Mouse (Mus musculus): Measurements from ENCODE around the gene Shisal2b. TPM values are rescaled to one million over a fixed set of nuclear protein-coding genes. Genes with fewer than 3 reads are reported as not detected.
"Not testable (repeated sequence)": the region's sequence is repeated elsewhere in the genome, so short reads cannot be mapped to it uniquely, and the experiment has no call there.

Gene Shisal2b
- polyA plus RNA-seq (2016; fragmentation: Nextera tagmentation; extraction: Ambion mirVana): 0.46 and 0.47 TPM in 2 replicates

- Histone ChIP-seq H3K36me3 (no peaks in the 10 kb centered on the region), H3K4me1 (peaks cover 10% of the 10 kb centered on the region)
Measured at GRCm38 (mm10) chr13:104863127-104863979, at the start of gene Shisal2b. Shisal2b (minus strand) TSS chr13:104863893.

DNA sequence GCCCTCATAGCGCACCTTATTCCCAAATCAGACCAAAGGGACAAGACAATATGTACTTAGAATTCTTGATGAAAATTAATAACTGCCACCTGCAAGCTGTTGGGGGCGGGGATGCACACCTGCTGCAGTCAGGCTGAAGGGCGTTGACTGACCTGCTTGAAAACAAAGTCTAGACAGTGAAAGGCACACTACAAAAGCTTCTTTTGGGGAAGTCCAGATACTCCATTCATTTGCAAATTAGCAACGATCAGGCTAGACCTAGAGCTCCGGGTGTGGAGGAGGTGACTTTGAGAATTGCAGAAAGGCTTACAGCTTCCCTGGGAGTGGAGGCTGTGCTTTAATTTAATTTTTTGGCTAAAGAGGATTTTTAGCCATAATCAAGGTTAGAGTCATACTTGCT is 47.9 kb upstream of the Shisal2b start:
- H3K4me1 ChIP-seq: not testable (repeated sequence)

More at GRCm38 (mm10) chr13:104863127-104863979, at the start of gene Shisal2b:
- Histone ChIP-seq H3K27ac (no peak within 1 kb of the TSS), H3K4me2 (replicated peaks) (peak within 1 kb of the TSS; percentile 88), H3K9ac (peak within 1 kb of the TSS; percentile 71), H3K9me3 (replicated peaks) (no peaks in the 10 kb centered on the region), H3K27me3 (peaks cover 24% of the 10 kb centered on the region), H3K4me3 (peak within 1 kb of the TSS; percentile 51)
- 3% methylated on average over 38 of the region's 38 CpGs for WGBS
- peak; percentile 86 for ATAC-seq (ENCODE audit: low FRiP score)

DNA sequence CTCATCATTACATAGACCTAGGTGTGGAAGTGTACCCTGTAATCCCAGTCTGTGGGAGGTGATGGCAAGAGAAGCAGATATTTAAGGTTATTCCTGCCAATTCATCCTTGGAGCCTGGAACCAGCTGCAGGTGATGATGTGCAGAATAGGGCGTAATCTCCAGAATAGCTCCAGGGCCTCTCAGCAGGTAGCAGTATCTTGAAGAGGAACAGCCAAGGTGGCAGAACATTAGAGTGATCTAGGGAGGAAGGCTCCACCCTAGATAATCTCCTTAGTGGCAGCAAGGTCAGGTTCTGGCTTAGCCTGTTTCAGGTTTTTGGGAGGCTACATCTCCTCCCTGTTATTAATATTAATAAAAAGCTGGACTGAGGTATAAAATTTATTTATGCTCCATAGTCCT is 47.3 kb upstream of the Shisal2b start:
- not testable (repeated sequence) for ATAC-seq (ENCODE audit: low FRiP score); H3K4me3 ChIP-seq; H3K36me3 ChIP-seq; H3K9ac ChIP-seq; H3K4me2 ChIP-seq (replicated peaks); H3K9me3 ChIP-seq (replicated peaks); H3K27me3 ChIP-seq; H3K27ac ChIP-seq; H3K4me1 ChIP-seq
- WGBS: 100% methylated on average over 1 of the region's 1 CpGs

More for the DNA sequence above, 47.9 kb upstream of the Shisal2b start:
- not testable (repeated sequence) for H3K27me3 ChIP-seq; H3K27ac ChIP-seq; ATAC-seq (ENCODE audit: low FRiP score); H3K4me2 ChIP-seq (replicated peaks); H3K9ac ChIP-seq; H3K36me3 ChIP-seq; H3K4me3 ChIP-seq; H3K9me3 ChIP-seq (replicated peaks)
- 48% methylated on average over 5 of the region's 5 CpGs for WGBS

GRCm38 (mm10) chr13:104908691-104909090 is 45.0 kb upstream of the Shisal2b start:
- H3K27ac ChIP-seq: no peak overlapping the region
- no peak overlapping the region for H3K9ac ChIP-seq
- no peak overlapping the region for H3K4me2 ChIP-seq (replicated peaks)
- no peaks in the 10 kb centered on the region for H3K4me1 ChIP-seq
- no peak for ATAC-seq (ENCODE audit: low FRiP score)
- no peaks in the 10 kb centered on the region for H3K36me3 ChIP-seq
- no peaks in the 10 kb centered on the region for H3K9me3 ChIP-seq (replicated peaks)
- no peaks in the 10 kb centered on the region for H3K27me3 ChIP-seq
- 55% methylated on average over 7 of the region's 7 CpGs for WGBS
- H3K4me3 ChIP-seq: no peak overlapping the region

- WGBS: 97% methylated on average over 1 of the region's 1 CpGs
- no peaks in the 10 kb centered on the region for H3K9me3 ChIP-seq (replicated peaks)
- H3K9ac ChIP-seq: no peak overlapping the region
- H3K4me3 ChIP-seq: no peak overlapping the region
- no peaks in the 10 kb centered on the region for H3K27me3 ChIP-seq
- no peaks in the 10 kb centered on the region for H3K36me3 ChIP-seq
- no peak overlapping the region for H3K27ac ChIP-seq
- H3K4me2 ChIP-seq (replicated peaks): no peak overlapping the region
- H3K4me1 ChIP-seq: no peaks in the 10 kb centered on the region
- ATAC-seq (ENCODE audit: low FRiP score): no peak
Measured at GRCm38 (mm10) chr13:104894771-104895170, 31.1 kb upstream of the Shisal2b start.

DNA sequence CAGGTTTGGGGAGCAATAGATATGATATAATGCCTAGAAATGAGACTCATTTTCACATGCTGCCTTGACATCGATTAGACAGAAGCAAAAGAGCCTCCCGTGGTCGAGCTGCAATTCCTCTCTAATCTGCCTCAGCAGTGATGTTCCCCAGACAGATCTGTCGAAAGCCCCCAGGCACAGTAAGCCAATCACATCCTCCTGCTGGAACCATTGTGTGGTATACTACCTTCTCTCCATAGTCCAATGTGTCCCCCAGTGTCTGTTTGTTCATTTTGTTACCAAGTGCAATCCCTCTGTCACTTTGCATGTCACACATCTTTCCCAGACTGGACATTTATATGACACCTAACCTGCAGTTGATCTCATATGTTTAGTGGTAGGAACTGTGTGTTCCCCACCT is 28.6 kb upstream of the Shisal2b start:
- 76% methylated on average over 4 of the region's 4 CpGs for WGBS
- ATAC-seq (ENCODE audit: low FRiP score): no peak
- no peak overlapping the region for H3K4me2 ChIP-seq (replicated peaks)

DNA sequence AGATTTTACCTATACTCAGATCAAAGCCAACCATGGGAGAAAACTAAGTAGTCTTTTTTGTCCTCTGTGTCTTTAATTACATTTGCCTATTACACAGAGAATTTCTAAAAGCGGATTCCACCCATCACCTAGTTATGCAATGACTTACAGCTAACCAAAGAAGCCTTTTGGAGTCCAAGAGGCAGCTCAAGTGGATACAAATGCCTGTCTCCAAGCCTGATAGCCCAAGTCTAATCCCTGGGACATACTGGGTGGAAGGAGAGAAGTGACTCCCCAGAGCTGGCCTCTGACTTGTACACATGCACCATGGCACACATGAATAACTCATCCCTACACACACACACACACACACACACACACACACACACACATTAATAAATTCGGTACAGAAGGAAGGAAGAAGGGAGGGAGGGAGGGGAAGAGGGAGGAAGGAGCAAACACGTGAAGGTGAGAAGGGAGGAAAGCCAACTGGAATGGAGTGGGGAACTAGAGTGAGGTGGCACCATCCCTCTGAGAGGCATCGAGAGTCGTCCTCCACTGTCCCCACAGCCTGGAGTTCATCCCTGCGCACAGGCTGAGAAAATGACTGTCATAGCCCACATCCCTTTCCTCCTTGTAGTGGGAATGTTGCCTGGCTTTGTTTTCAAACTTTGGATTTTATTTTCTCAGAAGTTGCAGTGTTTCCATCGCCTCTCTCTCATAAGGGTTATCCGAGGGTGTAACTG is 22.8 kb upstream of the Shisal2b start:
- no peaks in the 10 kb centered on the region for H3K27me3 ChIP-seq
- 82% methylated on average over 8 of the region's 8 CpGs for WGBS
- no peak overlapping the region for H3K4me3 ChIP-seq
- ATAC-seq (ENCODE audit: low FRiP score): no peak
- H3K4me2 ChIP-seq (replicated peaks): no peak overlapping the region
- H3K9ac ChIP-seq: no peak overlapping the region
- no peaks in the 10 kb centered on the region for H3K9me3 ChIP-seq (replicated peaks)
- H3K4me1 ChIP-seq: peaks cover 5% of the 10 kb centered on the region; the same call in 1 of the 2 replicates
- no peaks in the 10 kb centered on the region for H3K36me3 ChIP-seq
- H3K27ac ChIP-seq: no peak overlapping the region

More for the DNA sequence above, 28.6 kb upstream of the Shisal2b start:
- Histone ChIP-seq H3K4me1 (no peaks in the 10 kb centered on the region), H3K27ac (no peak overlapping the region), H3K9ac (no peak overlapping the region), H3K36me3 (no peaks in the 10 kb centered on the region), H3K9me3 (replicated peaks) (no peaks in the 10 kb centered on the region), H3K27me3 (no peaks in the 10 kb centered on the region), H3K4me3 (no peak overlapping the region)

DNA sequence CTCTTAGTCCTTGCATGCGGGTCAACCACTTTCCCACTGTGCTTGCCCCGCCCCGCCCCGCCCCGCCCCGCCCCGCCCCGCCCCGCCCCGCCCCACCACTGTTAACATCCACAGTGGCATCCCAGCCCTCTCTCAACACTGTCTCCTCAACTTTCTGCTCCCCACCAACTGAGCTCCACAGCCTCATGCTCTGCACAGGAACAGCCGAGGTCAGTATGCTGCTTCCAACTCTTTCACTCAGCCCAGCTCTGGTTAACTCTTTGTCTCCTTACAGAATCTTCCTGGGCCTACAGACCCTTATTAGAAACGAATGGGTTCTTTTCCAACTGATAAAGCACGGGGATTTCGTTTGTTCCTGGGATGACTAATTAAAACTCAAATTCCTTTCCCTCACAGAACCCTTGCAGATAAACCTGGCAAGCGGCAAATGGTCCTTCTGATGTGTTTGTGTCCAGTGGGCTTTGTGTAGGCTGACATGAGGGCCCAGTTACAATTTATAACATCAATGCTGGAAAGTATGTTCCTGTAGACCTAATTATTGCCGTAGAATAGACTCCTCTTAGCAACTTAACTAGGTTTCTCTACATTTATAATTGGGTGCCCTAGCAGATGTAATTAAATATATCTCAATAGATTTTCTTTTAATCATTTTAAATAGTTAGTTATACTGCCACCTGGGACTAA is 20.0 kb upstream of the Shisal2b start:
- Histone ChIP-seq H3K27me3 (no peaks in the 10 kb centered on the region), H3K9me3 (replicated peaks) (no peaks in the 10 kb centered on the region), H3K36me3 (no peaks in the 10 kb centered on the region), H3K4me1 (peaks cover 5% of the 10 kb centered on the region; the same call in 1 of the 2 replicates), H3K9ac (no peak overlapping the region), H3K27ac (no peak overlapping the region), H3K4me3 (no peak overlapping the region), H3K4me2 (replicated peaks) (no peak overlapping the region)
- ATAC-seq (ENCODE audit: low FRiP score): no peak
- 38% methylated on average over 12 of the region's 16 CpGs for WGBS

DNA sequence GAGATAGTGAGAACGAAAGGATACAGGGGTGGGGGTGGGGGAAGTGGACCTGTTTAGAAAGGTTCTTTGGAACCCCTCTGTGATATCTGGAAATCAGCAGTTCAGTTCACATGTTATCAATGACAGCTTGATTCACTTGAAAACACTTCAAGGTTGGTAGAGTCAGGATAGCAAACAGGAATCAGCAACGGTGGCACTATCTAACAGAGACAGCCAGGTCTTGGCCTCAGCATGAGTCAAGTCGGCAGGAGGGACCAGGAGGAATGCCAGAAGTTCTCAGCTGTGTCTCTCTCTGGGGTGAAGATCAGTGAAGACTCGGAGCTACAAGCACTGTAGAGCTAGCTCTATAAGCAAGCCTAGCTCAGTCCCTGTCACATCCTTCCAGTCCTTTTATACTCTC is 14.8 kb upstream of the Shisal2b start:
- ATAC-seq (ENCODE audit: low FRiP score): no peak
- no peaks in the 10 kb centered on the region for H3K36me3 ChIP-seq
- WGBS: 71% methylated on average over 4 of the region's 4 CpGs
- peaks cover 2% of the 10 kb centered on the region; the same call in 1 of the 2 replicates for H3K4me1 ChIP-seq
- H3K9ac ChIP-seq: no peak overlapping the region
- H3K27ac ChIP-seq: no peak overlapping the region
- H3K9me3 ChIP-seq (replicated peaks): no peaks in the 10 kb centered on the region
- no peaks in the 10 kb centered on the region for H3K27me3 ChIP-seq
- H3K4me3 ChIP-seq: no peak overlapping the region
- no peak overlapping the region for H3K4me2 ChIP-seq (replicated peaks)

- no peak overlapping the region for H3K27ac ChIP-seq
- H3K4me1 ChIP-seq: no peaks in the 10 kb centered on the region
- H3K4me3 ChIP-seq: no peak overlapping the region
- 96% methylated on average over 2 of the region's 2 CpGs for WGBS
- no peak for ATAC-seq (ENCODE audit: low FRiP score)
- H3K4me2 ChIP-seq (replicated peaks): no peak overlapping the region
- no peak overlapping the region for H3K9ac ChIP-seq
- no peaks in the 10 kb centered on the region for H3K9me3 ChIP-seq (replicated peaks)
- H3K27me3 ChIP-seq: peaks cover 3% of the 10 kb centered on the region; the same call in 1 of the 2 replicates
- no peaks in the 10 kb centered on the region for H3K36me3 ChIP-seq
Measured at GRCm38 (mm10) chr13:104869907-104870306, 6.2 kb upstream of the Shisal2b start.

DNA sequence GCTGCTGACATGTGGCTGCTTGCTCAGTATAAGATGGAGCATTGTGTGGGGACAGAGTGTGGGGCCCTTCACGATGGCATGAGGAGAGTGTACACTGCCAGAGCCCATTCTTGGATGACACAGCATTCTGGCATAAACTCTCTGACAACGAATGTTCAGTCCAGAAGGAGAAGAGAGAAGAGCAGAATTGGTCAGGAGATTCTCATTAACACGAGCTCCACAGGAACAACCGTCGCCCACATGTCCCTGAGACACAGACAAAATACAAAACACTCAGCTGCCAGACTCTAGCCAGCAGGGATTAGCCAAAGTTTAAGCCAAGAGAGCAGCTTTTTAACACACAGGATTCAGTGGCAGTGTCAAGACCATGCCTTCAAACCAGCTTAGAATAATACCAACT is 3.0 kb upstream of the Shisal2b start:
- H3K9ac ChIP-seq: no peak overlapping the region
- peaks cover 22% of the 10 kb centered on the region for H3K27me3 ChIP-seq
- H3K4me2 ChIP-seq (replicated peaks): no peak overlapping the region
- H3K9me3 ChIP-seq (replicated peaks): no peaks in the 10 kb centered on the region
- peaks cover 10% of the 10 kb centered on the region for H3K4me1 ChIP-seq
- WGBS: 83% methylated on average over 5 of the region's 5 CpGs
- H3K4me3 ChIP-seq: no peak overlapping the region
- ATAC-seq (ENCODE audit: low FRiP score): no peak
- no peaks in the 10 kb centered on the region for H3K36me3 ChIP-seq
- H3K27ac ChIP-seq: no peak overlapping the region

GRCm38 (mm10) chr13:104853645-104854044 is 10.0 kb downstream of the Shisal2b start:
- Histone ChIP-seq H3K4me1 (no peaks in the 10 kb centered on the region), H3K9ac (no peak overlapping the region), H3K36me3 (no peaks in the 10 kb centered on the region), H3K27me3 (no peaks in the 10 kb centered on the region), H3K9me3 (replicated peaks) (no peaks in the 10 kb centered on the region), H3K4me3 (no peak overlapping the region), H3K4me2 (replicated peaks) (no peak overlapping the region), H3K27ac (no peak overlapping the region)
- no peak for ATAC-seq (ENCODE audit: low FRiP score)
- WGBS: 81% methylated on average over 2 of the region's 2 CpGs

All from hindbrain, embryonic 12.5 days (tissue).